Mouse (Mus musculus) heart, embryonic 11.5 days (tissue): ENCODE data around the gene Tnni3. TPM values are rescaled to one million over a fixed set of nuclear protein-coding genes. Genes with fewer than 3 reads are reported as not detected.

Experiments used
- ATAC-seq: fragments of 200-750 bp; cut with Nextera tagmentation; replicated peaks from 2 replicates; pipeline ENCODE4 v1.8.0; 2017; ENCODE audit warnings: moderate library complexity; ENCODE audit not compliant: insufficient number of reproducible peaks, low FRiP score, low TSS enrichment
- H3K27ac ChIP-seq: fragments of 300-500 bp; sonication (generic); 2 replicates; pipeline ENCODE4 v1.5.1; 2014; ENCODE audit warnings: mild to moderate bottlenecking, low read depth, low read length
- H3K27me3 ChIP-seq: fragments of 300-500 bp; sonication (generic); 2 replicates; pipeline ENCODE4 v1.6.1; 2014; ENCODE audit warnings: mild to moderate bottlenecking, low read length, mixed read lengths; ENCODE audit not compliant: control insufficient read depth, insufficient read depth
- H3K36me3 ChIP-seq: fragments of 300-500 bp; sonication (generic); 2 replicates; pipeline ENCODE4 v1.6.1; 2014; ENCODE audit warnings: mild to moderate bottlenecking, low read length, moderate library complexity, mixed read lengths; ENCODE audit not compliant: control insufficient read depth, insufficient read depth
- H3K4me1 ChIP-seq: fragments of 300-500 bp; sonication (generic); 2 replicates; pipeline ENCODE4 v1.6.1; 2014; ENCODE audit warnings: low read length; ENCODE audit not compliant: control insufficient read depth, insufficient read depth
- H3K4me2 ChIP-seq: fragments of 300-500 bp; sonication (generic); 2 replicates; pipeline ENCODE4 v1.6.1; 2014; ENCODE audit warnings: mild to moderate bottlenecking, moderate library complexity
- H3K4me3 ChIP-seq: fragments of 300-500 bp; sonication (generic); 2 replicates; pipeline ENCODE4 v1.5.1; 2014; ENCODE audit warnings: low read depth, low read length
- H3K9ac ChIP-seq: fragments of 300-500 bp; sonication (generic); 2 replicates; pipeline ENCODE4 v1.6.1; 2014; ENCODE audit warnings: mild to moderate bottlenecking, low read depth, low read length, moderate library complexity
- H3K9me3 ChIP-seq: fragments of 300-500 bp; sonication (generic); replicated peaks from 2 replicates; pipeline ENCODE4 v1.6.1; 2016; ENCODE audit warnings: low read length; ENCODE audit not compliant: control insufficient read depth
- WGBS: fragments of 180-500 bp; shearing (Covaris S2); extraction: QIAGEN DNeasy Blood & Tissue Kit; methylation state at CpG from one replicate; pipeline ENCODE4 v1.1.7; 2014; ENCODE audit not compliant: insufficient replicate concordance; 5-methylcytosine and 5-hydroxymethylcytosine counted together
- polyA plus RNA-seq: library from polyadenylated mRNA; unstranded; fragments of >200 nt; fragmentation: Nextera tagmentation; extraction: Ambion mirVana; gene quantifications from 2 replicates; pipeline ENCODE4 v1.2.1, GENCODE M21; 2014

Tnni3 gene
- polyA plus RNA-seq, 1 experiment from 2014 or later, result 1,570 TPM

DNA sequence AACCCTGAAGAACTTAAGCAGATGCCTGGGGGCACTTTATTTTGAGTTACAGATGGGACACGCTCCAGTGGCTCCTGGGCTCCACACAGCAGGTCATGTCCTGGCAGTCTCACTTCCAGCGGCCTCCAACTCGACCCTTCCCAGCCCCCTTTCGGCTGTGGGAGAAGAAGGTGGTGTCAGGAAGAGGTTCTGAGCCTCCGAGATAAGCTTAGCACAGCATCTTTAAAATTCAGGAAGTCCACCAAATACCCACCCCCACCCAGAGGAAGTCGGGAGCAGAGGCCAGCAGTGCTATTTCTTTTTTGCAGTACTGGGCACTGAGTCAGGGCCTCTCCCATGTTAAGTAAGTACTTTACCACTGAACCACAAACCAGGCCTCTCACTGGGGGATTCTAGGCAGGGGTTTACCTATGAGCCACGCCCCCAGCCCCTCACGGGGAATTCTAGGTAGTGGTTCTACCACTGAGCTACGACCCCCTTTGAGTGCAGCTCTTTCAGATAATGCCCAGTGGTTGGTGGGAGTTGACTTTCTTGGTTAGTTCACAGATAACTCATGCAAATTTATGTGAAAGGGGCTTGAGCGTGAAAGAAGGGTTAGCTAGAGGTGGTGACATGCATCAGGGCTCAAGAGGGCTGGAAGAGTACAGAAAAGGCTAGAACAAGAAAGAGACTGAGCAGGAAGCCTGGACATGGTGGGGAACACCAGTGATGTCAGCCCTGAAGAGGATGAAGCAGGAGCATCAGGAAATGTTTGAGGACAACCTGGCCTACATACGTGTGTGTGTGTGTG, 19.2 kb downstream of the Tnni3 start:
- Histone ChIP-seq H3K36me3 (no peaks in the 10 kb centered on the region), H3K4me1 (peaks cover 19% of the 10 kb centered on the region), H3K9ac (no peak overlapping the region), H3K27ac (no peak overlapping the region), H3K4me2 (no peak overlapping the region), H3K9me3 (no peaks in the 10 kb centered on the region), H3K27me3 (no peaks in the 10 kb centered on the region), H3K4me3 (no peak overlapping the region)
- 49% methylated on average over 11 of the region's 11 CpGs for WGBS
- ATAC-seq, result no peak

- peaks cover 21% of the 10 kb centered on the region for H3K4me1 ChIP-seq
- H3K9me3 ChIP-seq, result no peaks in the 10 kb centered on the region
- H3K36me3 ChIP-seq, result no peaks in the 10 kb centered on the region
- no peak overlapping the region for H3K4me3 ChIP-seq
- no peaks in the 10 kb centered on the region for H3K27me3 ChIP-seq
- 81% methylated on average over 5 of the region's 5 CpGs for WGBS
- no peak overlapping the region for H3K9ac ChIP-seq
- ATAC-seq, result no peak
- H3K4me2 ChIP-seq, result no peak overlapping the region
- 0 out of 2 replicates have a peak overlapping the region, but pooled peaks have one; percentile 15 for H3K27ac ChIP-seq
These were observed 20.2 kb downstream of the Tnni3 start for GRCm38 (mm10) chr7:4503858-4504257.

DNA sequence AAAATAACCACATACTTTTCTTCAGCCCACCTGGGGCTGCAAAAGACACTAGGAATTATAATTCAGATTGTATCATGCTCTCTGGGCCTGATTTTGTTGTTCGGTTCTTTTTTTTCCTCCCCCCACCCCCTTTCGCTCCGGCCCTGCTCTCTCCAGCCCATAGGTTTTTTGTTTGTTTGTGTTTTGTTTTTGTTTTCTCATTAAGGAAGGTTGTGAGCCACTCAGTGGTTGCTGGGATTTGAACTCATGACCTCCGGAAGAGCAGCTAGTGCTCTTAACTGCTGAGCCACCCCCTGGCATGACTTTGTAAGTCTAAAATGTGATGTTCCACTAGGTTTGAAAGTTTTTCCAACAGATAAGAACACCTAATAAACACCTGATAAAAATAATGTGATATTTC, 20.9 kb downstream of the Tnni3 start:
- peaks cover 28% of the 10 kb centered on the region for H3K4me1 ChIP-seq
- WGBS, result 84% methylated on average over 4 of the region's 4 CpGs
- peak overlapping the region; percentile 92; the same call in 1 of the 2 replicates for H3K4me2 ChIP-seq
- H3K9ac ChIP-seq, result no peak overlapping the region
- no peak overlapping the region for H3K27ac ChIP-seq
- H3K4me3 ChIP-seq, result no peak overlapping the region
- no peak for ATAC-seq
- no peaks in the 10 kb centered on the region for H3K36me3 ChIP-seq
- no peaks in the 10 kb centered on the region for H3K9me3 ChIP-seq
- H3K27me3 ChIP-seq, result no peaks in the 10 kb centered on the region

DNA sequence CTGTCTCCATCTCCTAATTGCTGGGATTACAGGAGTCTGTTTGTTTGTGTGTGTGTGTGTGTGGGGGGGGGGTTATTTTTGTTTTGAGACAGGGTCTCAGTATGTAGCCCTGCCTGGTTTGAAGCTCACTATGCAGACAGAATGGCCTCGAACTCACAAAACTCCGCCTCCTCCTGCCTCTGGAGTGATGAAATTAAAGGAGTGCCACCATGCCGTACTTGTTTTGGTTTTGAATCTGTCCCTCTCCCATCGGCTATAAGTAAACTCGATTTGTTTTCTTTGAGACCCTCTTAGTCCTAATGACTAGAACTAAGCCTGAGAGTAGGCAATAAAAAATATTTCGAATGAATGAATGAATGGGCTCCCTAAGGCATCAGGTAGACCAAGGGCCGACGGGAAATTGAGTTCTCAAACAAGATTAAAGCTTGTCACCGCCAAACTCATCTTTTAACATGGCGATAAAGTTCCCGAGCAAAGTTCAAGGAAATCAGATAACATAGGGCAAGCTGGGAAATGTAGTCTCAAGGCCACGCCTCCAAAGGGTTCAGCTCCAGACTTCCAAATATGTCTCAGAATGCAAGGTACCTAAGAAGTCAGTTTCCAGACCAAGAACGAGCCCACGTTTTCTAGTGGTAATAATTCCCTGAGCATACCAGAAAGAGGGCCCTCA, 21.5 kb downstream of the Tnni3 start:
- ATAC-seq, result no peak
- H3K9ac ChIP-seq, result peak overlapping the region; percentile 76
- no peaks in the 10 kb centered on the region for H3K36me3 ChIP-seq
- H3K4me2 ChIP-seq, result peak overlapping the region; percentile 92
- peak overlapping the region; percentile 89; the same call in 1 of the 2 replicates for H3K27ac ChIP-seq
- WGBS, result 8% methylated on average over 14 of the region's 14 CpGs
- H3K4me1 ChIP-seq, result peaks cover 33% of the 10 kb centered on the region
- H3K27me3 ChIP-seq, result no peaks in the 10 kb centered on the region
- H3K9me3 ChIP-seq, result no peaks in the 10 kb centered on the region
- peak overlapping the region; percentile 73 for H3K4me3 ChIP-seq

DNA sequence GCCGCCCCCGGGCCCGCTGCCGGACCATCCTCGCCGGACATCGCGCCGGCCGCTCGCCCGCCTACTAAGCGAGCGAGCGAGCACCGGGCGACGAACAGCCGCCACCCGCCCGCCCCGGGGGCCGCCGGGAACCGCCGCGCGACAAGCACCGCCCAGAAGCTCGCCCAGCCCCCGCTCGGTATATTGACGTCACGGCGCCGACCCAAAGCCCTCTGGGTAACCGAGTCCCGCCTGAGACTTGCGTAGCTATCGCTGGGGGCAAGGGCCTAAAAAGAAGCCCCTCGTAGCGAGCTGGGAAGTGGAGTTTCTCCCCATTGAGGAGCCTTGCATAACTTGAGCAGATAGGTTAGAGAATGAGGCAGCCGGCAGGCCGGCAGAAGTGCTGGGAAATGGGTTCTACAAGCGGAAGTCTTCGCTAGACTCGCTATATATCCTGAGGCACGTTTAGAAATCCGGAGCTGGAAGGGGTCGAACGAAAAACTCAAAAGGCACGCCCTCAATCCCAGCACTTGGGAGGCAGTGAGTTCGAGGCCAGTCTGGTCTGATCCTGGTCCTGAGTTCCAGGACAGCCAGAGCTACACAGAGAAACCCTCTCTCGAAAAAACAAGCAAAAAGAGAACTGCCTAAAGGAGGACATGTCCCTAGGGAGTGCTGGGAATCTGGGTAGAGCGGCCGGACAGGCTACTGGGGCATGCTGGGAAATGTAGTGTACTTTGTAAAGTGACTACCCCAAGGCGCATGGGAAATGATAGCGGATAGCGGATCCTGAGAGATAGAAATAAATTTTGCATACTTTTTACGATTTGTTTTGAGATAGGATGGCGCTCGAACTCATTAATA, 22.3 kb downstream of the Tnni3 start, which contains the start of gene Ppp1r12c:
Gene Ppp1r12c (minus strand): TSS at position 123 of the 840 bp plus-strand sequence.
- peaks cover 4% of the 10 kb centered on the region for H3K36me3 ChIP-seq

DNA sequence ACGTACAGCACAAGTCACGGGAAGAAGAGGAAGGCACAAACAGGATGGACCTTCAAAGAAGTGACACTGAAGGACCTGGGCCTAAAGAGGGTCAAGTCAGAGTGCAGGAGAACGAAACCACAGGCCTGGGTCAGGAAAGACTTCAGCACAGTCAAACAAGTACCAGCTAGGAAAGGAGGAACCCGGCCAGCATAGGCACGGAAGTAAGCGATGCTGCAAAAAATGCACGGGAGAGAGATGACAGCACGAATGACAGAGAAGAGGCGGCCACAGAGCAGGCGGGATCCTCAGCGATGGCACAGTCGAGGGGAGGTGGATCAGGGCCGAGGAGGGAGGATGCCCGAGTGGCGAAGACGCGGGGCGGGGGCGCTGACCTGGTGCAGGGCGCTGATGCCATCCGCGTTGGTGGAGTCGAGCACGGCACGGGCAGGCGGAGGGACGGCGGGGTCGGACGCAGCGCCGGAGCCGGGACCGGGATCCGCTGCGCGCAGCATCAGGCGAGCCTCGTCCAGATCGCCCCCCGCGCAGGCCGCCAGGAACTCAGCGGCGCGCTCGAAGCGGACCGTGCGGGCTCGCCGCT, 23.0 kb downstream of the Tnni3 start:
- H3K9ac ChIP-seq, result peak overlapping the region; percentile 76
- peaks cover 36% of the 10 kb centered on the region for H3K4me1 ChIP-seq
- peak overlapping the region; percentile 73 for H3K4me3 ChIP-seq
- no peaks in the 10 kb centered on the region for H3K27me3 ChIP-seq
- H3K4me2 ChIP-seq, result peak overlapping the region; percentile 92
- peaks cover 11% of the 10 kb centered on the region for H3K36me3 ChIP-seq
- WGBS, result under 1% methylated on average over 34 of the region's 52 CpGs
- ATAC-seq, result peak; percentile 44; the same call in 1 of the 2 replicates
- H3K27ac ChIP-seq, result peak overlapping the region; percentile 89
- no peaks in the 10 kb centered on the region for H3K9me3 ChIP-seq

More for the DNA sequence above, 22.3 kb downstream of the Tnni3 start, which contains the start of gene Ppp1r12c:
- H3K27ac ChIP-seq, result peak within 1 kb of the TSS; percentile 89
- WGBS, result under 1% methylated on average over 49 of the region's 62 CpGs
- no peaks in the 10 kb centered on the region for H3K9me3 ChIP-seq
- H3K9ac ChIP-seq, result peak within 1 kb of the TSS; percentile 76
- peak; percentile 93 for ATAC-seq
- H3K4me1 ChIP-seq, result peaks cover 36% of the 10 kb centered on the region
- peak within 1 kb of the TSS; percentile 73 for H3K4me3 ChIP-seq
- H3K27me3 ChIP-seq, result no peaks in the 10 kb centered on the region
- peak within 1 kb of the TSS; percentile 92 for H3K4me2 ChIP-seq

GRCm38 (mm10) chr7:4499034-4499433, 25.0 kb downstream of the Tnni3 start:
- H3K36me3 ChIP-seq, result peaks cover 11% of the 10 kb centered on the region
- no peaks in the 10 kb centered on the region for H3K9me3 ChIP-seq
- peak overlapping the region; percentile 92 for H3K4me2 ChIP-seq
- H3K9ac ChIP-seq, result peak overlapping the region; percentile 58
- peak overlapping the region; percentile 18; the same call in 1 of the 2 replicates for H3K4me3 ChIP-seq
- WGBS, result 78% methylated on average over 4 of the region's 4 CpGs
- H3K4me1 ChIP-seq, result peaks cover 36% of the 10 kb centered on the region
- 0 out of 2 replicates have a peak overlapping the region, but pooled peaks have one; percentile 15 for H3K27ac ChIP-seq
- no peak for ATAC-seq
- H3K27me3 ChIP-seq, result no peaks in the 10 kb centered on the region

DNA sequence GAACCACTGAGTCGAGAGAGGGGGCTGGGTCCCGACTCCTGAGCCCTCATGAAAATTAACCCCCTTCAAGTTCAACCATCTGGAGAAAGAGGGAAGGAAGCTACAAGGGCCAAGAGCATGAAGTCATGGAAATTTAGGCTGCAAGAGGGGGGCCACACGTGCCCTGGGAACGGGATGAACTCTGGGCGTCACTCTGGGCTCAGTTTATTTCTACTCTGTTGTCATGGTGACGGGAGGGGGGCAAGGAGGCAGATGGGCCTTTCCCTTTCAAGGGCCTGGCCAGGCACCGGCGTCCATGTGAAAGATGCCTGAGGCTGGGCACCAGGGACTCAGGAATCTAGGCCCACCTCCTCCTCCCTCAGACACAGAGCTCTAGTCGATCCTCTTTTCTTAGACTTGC, 25.8 kb downstream of the Tnni3 start:
- peak overlapping the region; percentile 35 for H3K27ac ChIP-seq
- peaks cover 36% of the 10 kb centered on the region for H3K4me1 ChIP-seq
- peak overlapping the region; percentile 92 for H3K4me2 ChIP-seq
- no peaks in the 10 kb centered on the region for H3K9me3 ChIP-seq
- H3K4me3 ChIP-seq, result no peak overlapping the region; the same call in 1 of the 2 replicates
- no peaks in the 10 kb centered on the region for H3K27me3 ChIP-seq
- peaks cover 11% of the 10 kb centered on the region for H3K36me3 ChIP-seq
- WGBS, result 32% methylated on average over 9 of the region's 9 CpGs
- no peak for ATAC-seq
- H3K9ac ChIP-seq, result peak overlapping the region; percentile 58
